Mouse (Mus musculus): ENCODE results near the gene Olfr466.
A peak's percentile ranks its signal among the peaks of the same experiment; 100 is the strongest.

Olfr466 gene

DNA sequence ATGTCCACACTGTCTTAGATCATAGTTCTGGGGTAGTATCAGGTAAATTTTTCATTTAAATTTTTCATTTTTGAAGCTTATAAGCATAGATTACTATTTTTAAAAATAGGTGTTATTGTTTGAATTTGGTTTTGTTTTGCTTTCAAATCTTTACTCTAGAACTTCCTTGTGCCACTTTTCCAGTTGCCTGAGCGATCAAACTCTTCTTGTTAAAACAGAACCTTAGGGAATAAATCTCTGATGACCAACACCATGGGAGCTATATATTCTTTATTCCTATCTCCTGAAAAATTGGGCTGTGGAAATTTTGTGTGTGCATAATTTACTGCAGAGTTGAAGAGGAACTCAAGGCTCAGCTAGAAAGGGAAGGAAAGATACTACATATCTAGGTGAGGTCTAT, at the start of gene Olfr466:
Gene Olfr466, plus strand, starts transcription at position 301 of the 400 bp plus-strand sequence.
- DNase-seq (ENCODE audit: low spot score in 2 of 2) = no peak

DNA sequence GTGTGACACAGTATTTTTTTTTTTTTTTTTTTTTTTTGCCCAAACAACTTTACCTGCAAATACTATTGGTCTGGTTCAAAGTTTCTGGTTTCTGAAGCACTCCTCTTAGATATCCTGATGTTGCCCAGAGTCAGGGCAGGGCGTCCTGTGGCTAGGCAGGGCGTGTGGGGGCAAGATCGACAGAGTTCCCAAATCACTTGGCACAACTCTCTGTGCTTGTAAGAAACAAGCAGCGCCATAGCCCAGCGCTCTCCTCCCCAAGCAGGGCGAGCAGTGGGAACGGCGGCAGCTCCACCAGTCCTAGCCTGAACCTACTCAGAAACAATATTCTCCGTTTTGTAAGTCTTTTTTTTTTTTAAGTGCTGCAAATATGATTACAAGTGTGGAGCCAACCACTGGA, 49.4 kb upstream of the Olfr466 start:
- no peak for DNase-seq (ENCODE audit: low spot score in 2 of 2)

DNA sequence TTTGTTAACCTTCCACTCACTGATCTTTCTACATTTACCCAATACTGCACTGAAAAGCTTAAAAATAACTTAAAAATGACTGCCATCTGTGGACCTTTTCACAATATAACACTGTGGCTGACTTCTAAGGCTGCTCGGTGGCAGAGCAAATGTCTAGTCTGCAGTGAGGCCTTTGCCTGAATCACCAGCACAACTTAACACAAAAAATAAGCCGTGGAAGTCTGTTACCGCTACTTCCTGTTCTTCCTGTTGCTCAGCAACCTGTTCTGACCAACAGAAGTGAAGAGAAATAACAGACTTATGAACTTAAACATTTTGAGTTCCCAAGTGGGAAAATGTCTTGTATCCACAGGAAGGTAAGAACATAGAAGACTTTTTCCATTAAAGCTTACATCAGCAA, 48.8 kb upstream of the Olfr466 start:
- no peak for DNase-seq (ENCODE audit: low spot score in 2 of 2)

DNA sequence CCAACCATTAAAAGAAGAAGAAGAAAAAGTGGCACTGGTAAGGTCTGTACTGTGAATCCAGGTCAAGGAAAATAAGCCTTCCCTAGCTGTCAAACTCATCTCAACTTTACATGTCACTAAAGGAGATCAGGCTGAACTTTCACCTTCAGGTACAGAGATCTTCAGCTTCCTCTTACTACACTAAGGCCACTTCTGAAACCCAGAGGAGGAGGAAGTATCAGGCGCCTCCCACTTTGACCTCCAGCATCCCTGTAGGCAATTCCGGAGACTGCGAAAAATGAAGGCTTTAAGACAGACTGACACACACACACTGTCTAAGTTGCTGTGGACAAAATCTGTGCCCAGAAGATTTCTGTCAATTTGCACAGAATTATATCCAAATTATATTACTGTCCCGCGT, 38.1 kb upstream of the Olfr466 start:
- no peak for DNase-seq (ENCODE audit: low spot score in 2 of 2)

DNA sequence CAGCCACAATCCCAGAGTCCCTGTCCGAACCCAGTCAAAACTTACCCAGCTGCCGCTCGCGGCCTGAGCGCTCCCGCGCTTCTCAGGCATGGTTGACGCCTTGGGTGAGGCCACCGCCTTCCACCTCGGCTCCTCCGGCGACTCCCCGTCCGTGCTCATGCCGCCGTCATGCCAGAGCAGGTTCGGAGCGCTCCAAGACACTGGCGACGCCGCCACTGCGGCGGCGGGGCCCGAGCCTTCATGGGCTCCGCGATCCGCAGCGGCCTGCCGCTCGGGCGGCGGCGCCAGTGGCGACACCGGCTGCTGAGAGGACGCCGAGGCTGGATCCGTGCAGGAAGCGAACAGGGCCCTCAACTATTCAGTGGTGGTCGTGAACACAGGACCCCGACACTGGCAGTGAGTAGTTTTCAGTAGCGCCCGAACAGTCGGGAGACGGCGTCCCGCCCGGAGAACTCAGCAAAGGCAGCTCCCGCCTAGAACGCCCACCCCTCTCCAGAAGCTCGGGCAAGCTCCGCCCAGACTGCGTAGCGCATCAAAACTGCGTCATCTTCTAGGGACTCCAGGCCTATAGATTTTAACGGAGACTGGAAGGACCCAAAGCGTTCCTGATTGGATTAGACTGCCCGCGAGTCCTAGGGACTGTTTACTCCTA, 37.5 kb upstream of the Olfr466 start, which contains the start of gene Mfsd14b:
Gene Mfsd14b, minus strand, starts transcription at position 517 of the 652 bp plus-strand sequence.
- DNase-seq (ENCODE audit: low spot score in 2 of 2) = peak; percentile 83 to 87

DNA sequence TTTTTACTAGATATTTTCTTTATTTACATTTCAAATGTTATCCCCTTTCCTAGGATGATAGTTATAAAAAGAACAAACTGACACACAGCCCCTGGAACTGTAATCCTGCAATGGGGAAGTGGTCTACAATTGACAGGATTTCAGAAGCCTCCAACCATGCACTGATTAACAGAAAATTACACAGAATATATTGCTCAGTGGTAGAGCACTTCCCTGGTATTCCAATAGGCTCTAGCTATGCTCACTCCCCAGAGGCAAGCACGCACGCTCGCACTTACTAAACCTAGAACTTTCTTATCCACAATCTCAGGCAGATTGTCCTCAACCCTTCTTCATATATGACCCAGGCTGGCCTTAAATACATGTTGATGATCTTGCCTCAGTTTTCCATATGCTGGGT, 36.8 kb upstream of the Olfr466 start:
- no peak for DNase-seq (ENCODE audit: low spot score in 2 of 2)

DNA sequence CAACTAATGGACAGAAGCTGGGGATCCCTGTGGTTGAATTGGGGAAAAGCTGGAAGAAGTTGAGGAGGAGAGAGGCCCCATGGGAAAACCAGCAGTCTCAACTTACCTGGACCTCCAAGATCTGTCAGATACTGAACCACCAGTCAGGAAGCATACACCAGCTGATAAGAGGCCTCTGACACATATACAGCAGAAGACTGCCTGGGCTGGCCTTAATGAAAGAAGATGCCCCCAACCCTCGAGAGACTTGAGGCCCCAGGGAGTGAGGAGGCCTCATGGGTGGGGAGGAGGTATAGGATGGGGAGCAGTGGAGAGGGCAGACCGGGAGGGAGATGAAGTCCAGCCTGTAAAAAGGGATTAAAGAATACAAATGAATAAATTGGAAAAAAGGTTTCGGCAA, 29.1 kb upstream of the Olfr466 start:
- DNase-seq (ENCODE audit: low spot score in 2 of 2) = no peak

DNA sequence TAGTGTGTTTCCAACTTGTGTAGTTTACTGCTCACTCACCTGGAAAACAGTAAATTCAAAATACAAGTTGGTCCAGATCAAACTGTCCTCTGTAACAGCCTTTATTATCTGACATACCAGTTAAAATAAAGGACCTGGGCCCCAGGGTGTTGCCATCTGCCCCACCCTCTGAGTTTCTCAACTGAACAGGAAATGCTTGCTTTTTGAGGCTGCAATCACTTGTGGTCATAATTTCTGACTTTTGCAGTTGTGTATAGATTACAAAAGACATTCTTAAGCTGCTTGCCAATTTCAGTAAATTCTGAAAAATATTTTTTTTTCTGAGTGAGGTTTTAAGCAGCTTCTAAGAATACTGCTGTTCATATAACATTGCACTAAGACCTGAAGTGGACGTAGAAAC, 27.9 kb upstream of the Olfr466 start:
- DNase-seq (ENCODE audit: low spot score in 2 of 2) = no peak

DNA sequence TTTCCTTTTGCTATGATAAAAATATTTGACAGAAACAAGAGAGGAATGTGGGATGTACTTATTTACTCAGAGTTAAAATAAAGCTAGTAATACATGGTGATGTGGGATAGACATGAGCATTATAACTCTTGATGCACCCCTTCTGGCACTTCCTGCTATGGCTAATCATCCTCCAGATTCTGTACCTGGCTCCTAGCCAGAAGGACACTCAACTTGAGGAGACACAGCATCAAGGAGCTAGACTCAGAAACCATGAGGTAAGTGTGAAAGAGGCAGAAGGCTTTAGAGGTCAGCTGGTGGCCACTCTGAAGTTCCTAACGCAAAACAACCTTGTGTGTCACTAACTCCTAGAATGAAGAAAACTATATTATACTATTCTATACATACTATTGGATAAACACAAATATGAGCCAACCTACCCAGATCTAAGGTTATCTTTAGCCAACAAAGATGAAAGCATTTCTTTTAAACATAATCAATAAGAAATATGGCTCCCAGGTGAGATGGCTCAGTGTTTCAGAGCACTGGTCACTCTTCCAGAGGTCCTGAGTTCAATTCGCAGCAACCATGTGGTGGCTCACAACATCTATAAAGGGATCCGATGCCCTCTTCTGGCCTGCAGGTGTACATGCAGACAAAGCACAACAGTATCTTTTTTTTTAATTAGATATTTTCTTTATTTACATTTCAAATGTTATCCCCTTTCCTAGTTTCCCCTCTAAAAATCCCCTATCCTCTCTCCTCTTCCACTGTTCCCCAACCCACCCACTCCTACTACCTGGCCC, 22.8 kb upstream of the Olfr466 start:
- no peak for DNase-seq (ENCODE audit: low spot score in 2 of 2)

DNA sequence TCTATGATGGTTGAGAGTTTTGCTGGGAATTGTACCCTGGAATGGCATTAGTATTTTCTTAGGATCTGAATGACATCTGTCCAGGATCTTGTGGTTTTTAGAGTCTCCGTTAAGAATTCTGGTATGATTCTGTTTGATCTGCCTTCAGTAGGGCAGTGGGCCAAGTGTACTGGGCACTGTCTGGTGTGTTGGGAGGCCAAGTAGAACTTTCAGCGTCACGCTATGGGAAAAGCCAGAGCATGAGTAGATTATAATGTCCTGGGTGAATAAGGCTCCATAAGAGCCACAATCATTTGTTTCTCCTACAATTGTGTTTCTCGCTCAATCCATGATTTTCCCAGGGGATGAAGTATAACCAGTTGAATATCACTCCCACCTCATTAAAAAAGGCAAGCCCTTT, 12.3 kb upstream of the Olfr466 start, which contains the start of gene Olfr465-ps1:
Gene Olfr465-ps1, plus strand, starts transcription at position 301 of the 400 bp plus-strand sequence.
- no peak for DNase-seq (ENCODE audit: low spot score in 2 of 2)

DNA sequence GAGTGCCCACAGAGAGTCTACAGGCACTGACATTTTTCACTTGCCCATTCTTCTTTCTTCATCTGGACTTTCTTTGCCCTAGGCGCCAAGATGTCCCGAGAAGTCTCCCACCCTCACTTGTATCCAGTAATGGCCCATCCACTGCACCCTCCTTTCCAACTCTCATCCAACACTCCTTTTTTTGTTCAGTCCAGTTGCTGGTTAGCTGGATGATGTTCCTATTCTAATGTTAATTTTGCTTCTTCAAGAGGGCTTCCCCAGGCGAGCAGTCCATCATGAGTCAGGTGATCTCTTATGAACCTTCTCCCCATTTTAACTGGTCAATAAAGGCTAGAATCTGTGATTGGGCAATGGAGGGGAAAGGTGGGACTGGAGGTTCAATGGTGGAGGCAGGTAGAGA, 24.1 kb downstream of the Olfr466 start:
- no peak for DNase-seq (ENCODE audit: low spot score in 2 of 2)

DNA sequence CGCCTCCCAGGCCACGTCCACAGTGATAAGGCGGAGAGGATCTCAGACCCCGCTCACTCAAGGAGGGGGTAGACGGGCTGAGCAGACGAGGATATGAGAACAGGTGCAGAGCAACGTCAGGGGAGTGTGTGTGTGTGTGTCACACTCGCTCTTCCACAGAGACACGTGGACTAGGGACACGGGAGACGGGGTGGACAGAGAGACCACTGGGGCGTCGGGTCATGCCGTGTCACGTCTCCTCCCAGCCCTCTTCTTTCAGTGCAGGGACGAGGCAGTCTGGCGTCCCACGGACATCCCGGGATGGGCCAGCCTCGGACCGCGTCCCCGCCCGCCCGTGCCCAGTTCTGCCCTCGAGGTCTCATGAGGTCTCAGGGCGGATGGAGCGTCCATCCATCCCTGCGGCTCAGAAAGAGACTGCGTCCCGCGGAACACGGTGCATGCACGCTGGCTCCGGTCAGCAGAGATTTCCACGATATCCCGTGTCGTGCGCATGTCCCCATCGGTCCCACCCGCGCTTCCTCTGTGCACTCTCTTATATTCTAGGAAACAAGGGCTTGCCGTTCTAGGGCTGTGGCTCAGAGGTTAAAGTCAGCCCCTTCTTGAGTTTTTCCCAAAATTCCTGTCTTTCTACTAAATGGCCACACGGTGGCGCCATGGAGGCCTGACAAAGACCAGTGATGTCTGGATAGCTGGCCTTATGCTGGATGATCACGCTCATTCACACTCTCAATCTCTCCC, 25.9 kb downstream of the Olfr466 start:
- DNase-seq (ENCODE audit: low spot score in 2 of 2) = no peak

DNA sequence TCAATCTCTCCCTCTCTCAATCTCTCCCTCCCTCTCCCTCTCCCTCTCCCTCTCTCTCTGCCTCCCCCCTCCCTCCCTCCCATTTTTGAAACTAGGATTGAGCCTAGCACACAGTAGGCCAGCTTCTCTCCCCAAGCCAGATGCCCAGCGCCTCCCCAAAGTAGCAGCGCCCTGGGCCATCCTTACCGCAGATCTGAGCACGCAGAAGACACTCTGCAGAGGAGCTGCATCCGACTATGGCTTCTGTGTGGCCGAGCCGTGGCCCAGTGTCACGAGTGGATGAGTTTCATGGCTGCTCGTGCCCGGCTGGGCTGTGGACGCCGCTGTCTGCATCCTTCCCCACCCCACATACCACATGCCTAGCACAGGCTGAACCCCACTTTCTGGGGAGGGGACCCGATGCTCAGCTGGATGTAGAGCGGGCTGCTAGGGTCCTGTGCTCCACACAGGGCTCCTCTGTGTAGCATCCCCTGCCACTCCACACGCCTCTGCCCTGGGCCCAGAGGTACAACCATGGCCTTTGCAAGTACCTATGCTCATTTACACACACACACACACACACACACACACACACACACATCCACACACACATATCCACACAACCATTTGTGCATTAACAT, 26.5 kb downstream of the Olfr466 start:
- no peak for DNase-seq (ENCODE audit: low spot score in 2 of 2)

DNA sequence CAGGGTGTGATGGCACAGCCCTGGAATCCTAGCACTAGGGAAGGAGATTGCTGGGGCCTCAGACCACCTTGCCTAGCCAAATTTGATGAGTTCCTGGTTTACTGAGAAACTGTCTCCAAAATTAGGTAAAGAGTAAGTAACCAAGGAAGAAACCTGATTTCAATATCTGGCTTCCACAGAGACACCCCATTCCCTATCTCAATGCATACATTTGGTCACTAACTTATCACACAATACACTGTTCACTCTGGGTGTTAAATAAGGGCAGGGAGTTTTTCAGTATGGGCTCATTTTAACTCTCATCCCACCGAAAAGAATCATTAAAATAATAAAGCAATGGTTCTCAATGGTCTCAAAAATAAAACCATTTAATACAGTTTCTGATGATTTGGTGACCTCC, 50.6 kb downstream of the Olfr466 start:
- no peak for DNase-seq (ENCODE audit: low spot score in 2 of 2)

Data from urinary bladder, postnatal 4 days (tissue).